Mouse (Mus musculus) kidney, adult 2 months (tissue): ENCODE data around the gene Nfib. TPM values are rescaled to one million over a fixed set of nuclear protein-coding genes. Genes with fewer than 3 reads are reported as not detected.

ENCODE experiments used
- DNase-seq: peaks from one replicate; pipeline ENCODE4 v3.0.0; 2021
- H3K27ac ChIP-seq: fragments of 200-500 bp; 2 replicates; pipeline ENCODE4 v1.5.1; 2012; ENCODE audit warnings: low read depth, low read length, control low read depth, inconsistent platforms; ENCODE audit not compliant: insufficient read depth
- H3K27me3 ChIP-seq: fragments of 200-500 bp; replicated peaks from 2 replicates; pipeline ENCODE4 v1.6.1; 2012; ENCODE audit warnings: mild to moderate bottlenecking, moderate library complexity, low read length, inconsistent platforms; ENCODE audit not compliant: control insufficient read depth, insufficient read depth
- H3K36me3 ChIP-seq: fragments of 200-500 bp; 2 replicates; pipeline ENCODE4 v1.6.1; 2012; ENCODE audit warnings: mild to moderate bottlenecking, moderate library complexity, low read length, inconsistent platforms; ENCODE audit not compliant: control insufficient read depth, insufficient read depth
- H3K4me1 ChIP-seq: fragments of 200-500 bp; 2 replicates; pipeline ENCODE4 v1.6.1; 2011; ENCODE audit warnings: low read length; ENCODE audit not compliant: control insufficient read depth, insufficient read depth
- H3K4me3 ChIP-seq: fragments of 200-500 bp; 2 replicates; pipeline ENCODE4 v1.5.1; 2011; ENCODE audit warnings: mild to moderate bottlenecking, low read depth, low read length, control low read depth; ENCODE audit not compliant: insufficient read depth
- CTCF ChIP-seq: fragments of 200-500 bp; conservative IDR thresholded peaks from 2 replicates; pipeline ENCODE4 v1.5.1; 2011; ENCODE audit warnings: low read depth, mild to moderate bottlenecking, control low read depth, low read length, moderate library complexity, mixed read lengths; ENCODE audit not compliant: insufficient read depth, insufficient read length
- POLR2A ChIP-seq: fragments of 200-500 bp; IDR thresholded peaks from one replicate; pipeline ENCODE4 v1.6.1; 2011; ENCODE audit warnings: low read depth, low read length, control low read depth
- WGBS: fragments of 180-500 bp; shearing (Covaris S2); methylation state at CpG from one replicate; pipeline ENCODE4 v1.1.7; 2018; 5-methylcytosine and 5-hydroxymethylcytosine counted together
- polyA plus RNA-seq: library from polyadenylated mRNA; depleted of rRNA; stranded (reverse); fragments of >200 nt; gene quantifications from 2 replicates; pipeline ENCODE4 v1.2.3, GENCODE M21; 2012

The Nfib gene
- polyA plus RNA-seq, 1 experiment, result 17.6 TPM

GRCm38 (mm10) chr4:82386222-82386993, 319.1 kb downstream of the Nfib start:
- H3K27ac ChIP-seq, result peak overlapping the region; percentile 66; the same call in 1 of the 2 replicates
- TF ChIP-seq POLR2A (no peak), CTCF (no peak)
- no peaks in the 10 kb centered on the region for H3K36me3 ChIP-seq
- no peak overlapping the region for H3K4me3 ChIP-seq
- WGBS, result 50% methylated on average over 4 of the region's 4 CpGs
- DNase-seq, result no peak
- no peaks in the 10 kb centered on the region for H3K27me3 ChIP-seq
- H3K4me1 ChIP-seq, result peaks cover 33% of the 10 kb centered on the region

GRCm38 (mm10) chr4:82385638-82386037, 319.9 kb downstream of the Nfib start:
- Histone ChIP-seq H3K27me3 (no peaks in the 10 kb centered on the region), H3K27ac (peak overlapping the region; percentile 75), H3K4me3 (no peak overlapping the region), H3K36me3 (no peaks in the 10 kb centered on the region), H3K4me1 (peaks cover 32% of the 10 kb centered on the region)
- 66% methylated on average over 4 of the region's 4 CpGs for WGBS
- DNase-seq, result no peak
- TF ChIP-seq POLR2A (no peak), CTCF (no peak)

- TF ChIP-seq POLR2A (no peak), CTCF (no peak)
- no peaks in the 10 kb centered on the region for H3K27me3 ChIP-seq
- peak; percentile 55 for DNase-seq
- H3K27ac ChIP-seq, result peak overlapping the region; percentile 61
- H3K4me1 ChIP-seq, result peaks cover 35% of the 10 kb centered on the region
- WGBS, result 74% methylated on average over 11 of the region's 11 CpGs
- H3K36me3 ChIP-seq, result no peaks in the 10 kb centered on the region
- no peak overlapping the region for H3K4me3 ChIP-seq
Observed at GRCm38 (mm10) chr4:82383991-82384731, 321.4 kb downstream of the Nfib start.

- no peak for DNase-seq
- Histone ChIP-seq H3K27ac (no peak overlapping the region), H3K4me1 (peaks cover 36% of the 10 kb centered on the region)
Observed at GRCm38 (mm10) chr4:82383346-82383745, 322.2 kb downstream of the Nfib start.

GRCm38 (mm10) chr4:82381786-82382185, 323.8 kb downstream of the Nfib start:
- peak overlapping the region; percentile 71; the same call in 1 of the 2 replicates for H3K27ac ChIP-seq
- H3K36me3 ChIP-seq, result no peaks in the 10 kb centered on the region
- H3K4me1 ChIP-seq, result peaks cover 33% of the 10 kb centered on the region
- 48% methylated on average over 1 of the region's 1 CpGs for WGBS
- TF ChIP-seq CTCF, result no peak
- no peak for TF ChIP-seq POLR2A
- no peaks in the 10 kb centered on the region for H3K27me3 ChIP-seq
- DNase-seq, result peak; percentile 92
- H3K4me3 ChIP-seq, result no peak overlapping the region

More at GRCm38 (mm10) chr4:82383346-82383745, 322.2 kb downstream of the Nfib start:
- H3K27me3 ChIP-seq, result no peaks in the 10 kb centered on the region
- TF ChIP-seq POLR2A (no peak), CTCF (no peak)
- 87% methylated on average over 8 of the region's 8 CpGs for WGBS
- H3K36me3 ChIP-seq, result no peaks in the 10 kb centered on the region
- H3K4me3 ChIP-seq, result no peak overlapping the region

- H3K27ac ChIP-seq, result peak overlapping the region; percentile 86
- no peaks in the 10 kb centered on the region for H3K36me3 ChIP-seq
- TF ChIP-seq CTCF (no peak), POLR2A (no peak)
- peak; percentile 90 for DNase-seq
- no peak overlapping the region for H3K4me3 ChIP-seq
- no peaks in the 10 kb centered on the region for H3K27me3 ChIP-seq
- peaks cover 26% of the 10 kb centered on the region for H3K4me1 ChIP-seq
Observed at GRCm38 (mm10) chr4:82380578-82380977, 325.0 kb downstream of the Nfib start.

- H3K4me1 ChIP-seq, result peaks cover 12% of the 10 kb centered on the region
- H3K27ac ChIP-seq, result no peak overlapping the region
- 97% methylated on average over 3 of the region's 3 CpGs for WGBS
- H3K4me3 ChIP-seq, result no peak overlapping the region
- TF ChIP-seq CTCF, result no peak
- no peak for TF ChIP-seq POLR2A
- no peak for DNase-seq
- no peaks in the 10 kb centered on the region for H3K36me3 ChIP-seq
- H3K27me3 ChIP-seq, result no peaks in the 10 kb centered on the region
Observed at GRCm38 (mm10) chr4:82378050-82378449, 327.5 kb downstream of the Nfib start.
